Mouse (Mus musculus) embryonic fibroblast, embryonic 13.5 days (primary cell): ENCODE data around the gene Pigv.

Source experiments
- CTCF ChIP-seq: IDR thresholded peaks from 2 replicates; pipeline ENCODE4 v1.5.1; 2011; ENCODE audit warnings: mild to moderate bottlenecking, control low read depth, low read length, moderate library complexity, borderline replicate concordance; ENCODE audit not compliant: insufficient read depth
- POLR2A ChIP-seq: IDR thresholded peaks from 2 replicates; pipeline ENCODE4 v1.6.1; 2011; ENCODE audit warnings: low read depth, mild to moderate bottlenecking, control low read depth, low read length, moderate library complexity

DNA sequence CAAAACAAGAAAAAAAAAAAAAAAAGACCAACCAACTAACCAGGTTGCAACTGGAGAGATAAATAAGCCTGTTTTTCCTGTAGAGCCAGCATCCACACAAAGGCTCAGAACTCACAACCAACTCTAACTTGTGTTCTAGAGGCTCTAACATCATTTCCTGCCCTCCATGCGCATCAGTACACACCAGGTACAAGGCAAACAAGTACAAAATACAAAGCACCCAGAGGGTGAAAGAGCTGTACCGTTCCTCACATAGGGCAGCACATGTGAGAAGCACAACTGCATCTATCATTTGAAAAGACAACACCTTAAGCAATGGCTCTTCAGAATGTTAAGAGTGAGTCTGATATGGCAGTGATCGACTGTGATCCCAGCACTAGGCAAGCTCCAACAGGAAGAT lies 47.3 kb upstream of the Pigv start:
- TF ChIP-seq POLR2A (no peak), CTCF (no peak)
